Mouse (Mus musculus) CH12.LX (cell line): ENCODE results near the gene Mark1. TPM values are rescaled to one million over a fixed set of nuclear protein-coding genes. Genes with fewer than 3 reads are reported as not detected.

Experiments used
- DNase-seq: peaks from one replicate; pipeline ENCODE4 v3.0.0-alpha.2; 2013; ENCODE audit errors: extremely low read depth
- H3K27ac ChIP-seq: 2 replicates; pipeline ENCODE4 v1.5.1; 2012; ENCODE audit warnings: low read depth, mild to moderate bottlenecking, control low read depth, moderate library complexity; ENCODE audit not compliant: insufficient read depth
- H3K27me3 ChIP-seq: replicated peaks from 2 replicates; pipeline ENCODE3; 2012; ENCODE audit warnings: inconsistent platforms
- H3K36me3 ChIP-seq, 2 experiments: replicated peaks in 1 of 2; 2 replicates each; pipeline versions ENCODE3 to v1.6.1; 2012; ENCODE audit warnings: inconsistent platforms in 1 of 2, low read length in 1 of 2, mild to moderate bottlenecking in 1 of 2, mixed read lengths in 1 of 2, moderate library complexity in 1 of 2; ENCODE audit not compliant: control insufficient read depth in 1 of 2, insufficient read depth in 1 of 2
- H3K4me1 ChIP-seq, 2 experiments: 2 replicates each; pipeline ENCODE4 v1.6.1; 2012; ENCODE audit warnings: inconsistent platforms in 1 of 2, moderate library complexity in 1 of 2; ENCODE audit not compliant: insufficient read depth in 2 of 2, control insufficient read depth in 1 of 2
- H3K4me2 ChIP-seq: 2 replicates; pipeline ENCODE4 v1.6.1; 2012; ENCODE audit warnings: low read depth, mild to moderate bottlenecking, control low read depth; ENCODE audit not compliant: poor library complexity, insufficient read depth, severe bottlenecking
- H3K4me3 ChIP-seq, 3 experiments: fragments of 150-350 bp in 1 of 3; sonication (generic) in 1 of 3; replicated peaks in 1 of 3; 2 replicates each; pipeline versions ENCODE3 to v1.5.1; 2011 to 2012; ENCODE audit warnings: low read depth in 2 of 3, low read length in 2 of 3, mild to moderate bottlenecking in 2 of 3, moderate library complexity in 2 of 3, control low read depth in 1 of 3, improper control_type of control experiment in 1 of 3, inconsistent platforms in 1 of 3, mixed read lengths in 1 of 3; ENCODE audit not compliant: poor library complexity in 1 of 3
- H3K79me2 ChIP-seq: replicated peaks from 2 replicates; pipeline ENCODE4 v1.6.1; 2012; ENCODE audit warnings: mild to moderate bottlenecking, moderate library complexity; ENCODE audit not compliant: control insufficient read depth, poor library complexity, insufficient read depth, severe bottlenecking; ENCODE audit errors: extremely low read depth
- H3K9ac ChIP-seq: 2 replicates; pipeline ENCODE4 v1.6.1; 2012; ENCODE audit warnings: low read depth, mild to moderate bottlenecking, control low read depth, moderate library complexity; ENCODE audit not compliant: insufficient read depth
- H3K9me3 ChIP-seq: replicated peaks from 2 replicates; pipeline ENCODE3; 2012; ENCODE audit warnings: low read length, inconsistent platforms, mixed read lengths
- BHLHE40 ChIP-seq: IDR thresholded peaks from 2 replicates; pipeline ENCODE4 v1.6.1; 2011; ENCODE audit warnings: mild to moderate bottlenecking, low read depth, low read length, improper control_type of control experiment
- CHD1 ChIP-seq: IDR thresholded peaks from 2 replicates; pipeline ENCODE4 v1.6.1; 2012; ENCODE audit warnings: low read depth, low read length, improper control_type of control experiment, inconsistent platforms
- CTCF ChIP-seq, 2 experiments: IDR thresholded peaks in 1 of 2; conservative IDR thresholded peaks in 1 of 2; 2 replicates each; pipeline ENCODE4 v1.5.1; 2011 to 2012; ENCODE audit warnings: low read depth in 2 of 2, low read length in 2 of 2, improper control_type of control experiment in 1 of 2, inconsistent platforms in 1 of 2, mild to moderate bottlenecking in 1 of 2, moderate library complexity in 1 of 2
- E2F4 ChIP-seq: IDR thresholded peaks from 2 replicates; pipeline ENCODE4 v1.6.1; 2011; ENCODE audit warnings: low read depth, low read length, improper control_type of control experiment; ENCODE audit not compliant: insufficient replicate concordance
- ETS1 ChIP-seq: conservative IDR thresholded peaks from 2 replicates; pipeline ENCODE4 v1.6.1; 2012; ENCODE audit warnings: low read depth, mild to moderate bottlenecking, inconsistent platforms, low read length, improper control_type of control experiment, moderate library complexity
- GABPA ChIP-seq: IDR thresholded peaks from 2 replicates; pipeline ENCODE4 v1.6.1; 2012; ENCODE audit warnings: low read depth, low read length, improper control_type of control experiment, inconsistent platforms; ENCODE audit not compliant: insufficient replicate concordance
- IRF4 ChIP-seq: IDR thresholded peaks from 2 replicates; pipeline ENCODE4 v1.6.1; 2014; ENCODE audit warnings: low read depth, mild to moderate bottlenecking, inconsistent platforms, low read length, improper control_type of control experiment
- JUN ChIP-seq: IDR thresholded peaks from 2 replicates; pipeline ENCODE4 v1.6.1; 2011; ENCODE audit warnings: low read depth, mild to moderate bottlenecking, low read length, improper control_type of control experiment, moderate library complexity; ENCODE audit not compliant: insufficient read depth
- MAFK ChIP-seq: IDR thresholded peaks from 2 replicates; pipeline ENCODE4 v1.6.1; 2011; ENCODE audit warnings: low read length, improper control_type of control experiment; ENCODE audit not compliant: insufficient replicate concordance
- MAX ChIP-seq: IDR thresholded peaks from 2 replicates; pipeline ENCODE4 v1.6.1; 2011; ENCODE audit warnings: low read length, improper control_type of control experiment
- MAZ ChIP-seq: IDR thresholded peaks from 2 replicates; pipeline ENCODE4 v1.6.1; 2012; ENCODE audit warnings: low read depth, mild to moderate bottlenecking, inconsistent platforms, low read length, improper control_type of control experiment, moderate library complexity
- NRF1 ChIP-seq: IDR thresholded peaks from 2 replicates; pipeline ENCODE4 v1.6.1; 2014; ENCODE audit warnings: low read depth, mild to moderate bottlenecking, inconsistent platforms, low read length, improper control_type of control experiment, moderate library complexity
- RAD21 ChIP-seq: IDR thresholded peaks from 2 replicates; pipeline ENCODE4 v1.6.1; 2011; ENCODE audit warnings: low read depth, mild to moderate bottlenecking, low read length, improper control_type of control experiment, moderate library complexity
- USF1 ChIP-seq: IDR thresholded peaks from 2 replicates; pipeline ENCODE4 v1.6.1; 2014; ENCODE audit warnings: low read depth, mild to moderate bottlenecking, inconsistent platforms, low read length, improper control_type of control experiment
- USF2 ChIP-seq: conservative IDR thresholded peaks from 2 replicates; pipeline ENCODE4 v1.6.1; 2011; ENCODE audit warnings: low read depth, low read length, improper control_type of control experiment
- ZC3H11A ChIP-seq: IDR thresholded peaks from 2 replicates; pipeline ENCODE4 v1.6.1; 2012; ENCODE audit warnings: low read depth, mild to moderate bottlenecking, inconsistent platforms, low read length, improper control_type of control experiment
- dilution Hi-C: fragments of 300-500 bp; cut with MboI; formaldehyde crosslinking; loops from 2 replicates; pipeline ENCODE4 v1.14.3; 2020; ENCODE audit warnings: low sequenced_read_pairs; ENCODE audit not compliant: extremely low pct_unique_long_range_greater_than_20kb, extremely low pct_ligation_motif_present
- in situ Hi-C: fragments of 300-500 bp; cut with MboI; formaldehyde crosslinking; loops from 3 replicates; pipeline ENCODE4 v1.14.3; 2019; ENCODE audit warnings: low sequenced_read_pairs, low pct_ligation_motif_present, low pct_unique_long_range_greater_than_20kb, mixed read lengths
- polyA plus RNA-seq: library from polyadenylated mRNA; unstranded; fragments of >175 nt; gene quantifications from 2 replicates; pipeline ENCODE4 v1.2.1, GENCODE M21; 2012; ENCODE audit warnings: low read depth; ENCODE audit not compliant: insufficient read length
- total RNA-seq, 2 experiments: library from RNA; depleted of rRNA; stranded (reverse); fragments of 300-350 nt in 1 of 2; fragments of >200 nt in 1 of 2; gene quantifications; 2 replicates each; pipeline ENCODE4 v1.2.3; 2012 to 2014

Gene Mark1
- total and polyA plus RNA-seq, 3 experiments: not detected

- in situ Hi-C loops: no loop called here
- Histone ChIP-seq H3K4me3 (no peak overlapping the region), H3K9me3 (peaks cover 2% of the 10 kb centered on the region), H3K79me2 (no peaks in the 10 kb centered on the region), H3K36me3 (no peaks in the 10 kb centered on the region), H3K27me3 (no peaks in the 10 kb centered on the region), H3K27ac (no peak overlapping the region), H3K9ac (no peak overlapping the region), H3K4me1 (no peaks in the 10 kb centered on the region), H3K4me2 (no peak overlapping the region)
- dilution Hi-C loops: no loop called here
- no peak for DNase-seq
- TF ChIP-seq BHLHE40: no peak
- no peak for TF ChIP-seq E2F4
- TF ChIP-seq, all 38 proteins: peak for 0
These were observed 1.2 kb downstream of the Mark1 start for GRCm38 (mm10) chr1:184998161-184998560.

DNA sequence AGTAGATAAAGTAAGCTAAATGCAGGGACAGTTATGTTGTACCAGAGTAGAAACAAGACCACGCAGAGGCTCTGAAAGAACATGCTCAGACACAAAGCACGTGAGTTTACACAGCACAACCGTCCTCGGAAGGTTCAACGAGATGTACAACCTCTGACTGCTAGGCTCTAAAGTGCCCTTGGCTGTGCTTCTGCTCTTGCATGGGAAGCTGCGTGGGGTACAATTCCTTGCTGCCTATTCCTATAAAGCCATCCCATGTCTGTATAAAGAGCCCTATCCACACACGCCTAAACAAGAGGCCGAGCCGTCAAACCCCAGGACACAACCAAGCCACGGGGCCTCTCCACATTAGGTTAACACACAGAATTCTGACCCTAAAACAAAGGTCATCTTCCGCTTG, 1.9 kb downstream of the Mark1 start:
- dilution Hi-C loops (no loop called here), in situ Hi-C loops (no loop called here)
- H3K27me3 ChIP-seq: no peaks in the 10 kb centered on the region
- no peak overlapping the region for H3K27ac ChIP-seq
- no peak overlapping the region for H3K4me2 ChIP-seq
- no peaks in the 10 kb centered on the region for H3K4me1 ChIP-seq
- no peak overlapping the region for H3K4me3 ChIP-seq
- no peaks in the 10 kb centered on the region for H3K79me2 ChIP-seq
- no peak overlapping the region for H3K9ac ChIP-seq
- TF ChIP-seq MAFK: no peak
- no peak for TF ChIP-seq USF1
- TF ChIP-seq CHD1: no peak
- TF ChIP-seq E2F4: no peak
- no peak for TF ChIP-seq MAX
- no peak for TF ChIP-seq CTCF (conservative IDR thresholded peaks at IDR 0.05 in 1 of 2, IDR thresholded peaks at IDR 0.05 in 1 of 2; ENCODE audit: low read depth in 2 of 2, low read length in 2 of 2)
- TF ChIP-seq JUN: no peak
- no peak for TF ChIP-seq RAD21
- TF ChIP-seq GABPA: no peak
- TF ChIP-seq NRF1: no peak
- no peak for TF ChIP-seq MAZ
- no peak for TF ChIP-seq ETS1
- no peak for TF ChIP-seq USF2
- TF ChIP-seq ZC3H11A: no peak
- no peak for TF ChIP-seq IRF4
- peaks cover 2% of the 10 kb centered on the region for H3K9me3 ChIP-seq
- H3K36me3 ChIP-seq: no peaks in the 10 kb centered on the region
- DNase-seq: no peak
